Mouse (Mus musculus): ENCODE data around the gene Osmr.
A peak's percentile ranks its signal among the peaks of the same experiment; 100 is the strongest.

The Osmr gene

GRCm38 (mm10) chr15:6874601-6875019, at the start of gene Osmr:
Gene Osmr, minus strand, starts transcription at chr15:6874969.
- peak; percentile 19 for DNase-seq

GRCm38 (mm10) chr15:6919406-6919805, 44.6 kb upstream of the Osmr start:
- DNase-seq, result no peak

- no peak for DNase-seq
Measured at GRCm38 (mm10) chr15:6914163-6914562, 39.4 kb upstream of the Osmr start.

- DNase-seq, result peak; percentile 94
Measured at GRCm38 (mm10) chr15:6909669-6910068, 34.9 kb upstream of the Osmr start.

- DNase-seq, result no peak
Measured at GRCm38 (mm10) chr15:6909084-6909483, 34.3 kb upstream of the Osmr start.

- no peak for DNase-seq
Measured at GRCm38 (mm10) chr15:6908601-6909000, 33.8 kb upstream of the Osmr start.

- DNase-seq, result no peak
Measured at GRCm38 (mm10) chr15:6906260-6907047, 31.7 kb upstream of the Osmr start.

GRCm38 (mm10) chr15:6905726-6906125, 31.0 kb upstream of the Osmr start:
- DNase-seq, result no peak

GRCm38 (mm10) chr15:6903286-6903975, 28.7 kb upstream of the Osmr start:
- DNase-seq, result no peak

GRCm38 (mm10) chr15:6901982-6902639, 27.3 kb upstream of the Osmr start:
- DNase-seq, result no peak

GRCm38 (mm10) chr15:6901236-6901635, 26.5 kb upstream of the Osmr start:
- no peak for DNase-seq

- DNase-seq, result no peak
Measured at GRCm38 (mm10) chr15:6884260-6884659, 9.5 kb upstream of the Osmr start.

- DNase-seq, result peak; percentile 61
Measured at GRCm38 (mm10) chr15:6883816-6884215, 9.0 kb upstream of the Osmr start.

GRCm38 (mm10) chr15:6883091-6883490, 8.3 kb upstream of the Osmr start:
- DNase-seq, result no peak

- peak; percentile 54 for DNase-seq
Measured at GRCm38 (mm10) chr15:6882180-6882579, 7.4 kb upstream of the Osmr start.

GRCm38 (mm10) chr15:6881211-6881610, 6.4 kb upstream of the Osmr start:
- DNase-seq, result no peak

- peak; percentile 51 for DNase-seq
Measured at GRCm38 (mm10) chr15:6873807-6874600, 765 bp downstream of the Osmr start.

GRCm38 (mm10) chr15:6873154-6873806, 1.5 kb downstream of the Osmr start:
- peak; percentile 11 for DNase-seq

- no peak for DNase-seq
Measured at GRCm38 (mm10) chr15:6871621-6872359, 3.0 kb downstream of the Osmr start.

GRCm38 (mm10) chr15:6866888-6867287, 7.9 kb downstream of the Osmr start:
- peak; percentile 4 for DNase-seq

GRCm38 (mm10) chr15:6862125-6862524, 12.6 kb downstream of the Osmr start:
- DNase-seq, result no peak

GRCm38 (mm10) chr15:6861617-6862016, 13.2 kb downstream of the Osmr start:
- no peak for DNase-seq
